Mouse (Mus musculus) C2C12 (cell line): ENCODE results near the gene Tmem258.
"Not testable (repeated sequence)": the region's sequence is repeated elsewhere in the genome, so short reads cannot be mapped to it uniquely, and the experiment has no call there.

Experiments
- CEBPB ChIP-seq: IDR thresholded peaks from one replicate; pipeline ENCODE4 v1.6.1; 2011; ENCODE audit warnings: low read depth, mild to moderate bottlenecking, control low read depth, moderate library complexity
- CTCF ChIP-seq: IDR thresholded peaks from one replicate; pipeline ENCODE4 v1.5.1; 2011; ENCODE audit not compliant: control insufficient read depth, insufficient read depth, insufficient read length
- FOSL1 ChIP-seq: IDR thresholded peaks from one replicate; pipeline ENCODE4 v1.8.0; 2011; ENCODE audit warnings: mild to moderate bottlenecking, low read length; ENCODE audit not compliant: poor library complexity, insufficient read depth, severe bottlenecking
- MYOD1 ChIP-seq: IDR thresholded peaks from one replicate; pipeline ENCODE4 v1.6.1; 2011; ENCODE audit warnings: low read depth; ENCODE audit not compliant: control insufficient read depth, insufficient read length
- MYOG ChIP-seq: IDR thresholded peaks from one replicate; pipeline ENCODE4 v1.6.1; 2011; ENCODE audit not compliant: control insufficient read depth, insufficient read length; ENCODE audit errors: extremely low read depth
- USF1 ChIP-seq: IDR thresholded peaks from one replicate; pipeline ENCODE4 v1.6.1; 2011; ENCODE audit warnings: low read depth, mild to moderate bottlenecking, control low read depth, moderate library complexity

- not testable (repeated sequence) for TF ChIP-seq MYOD1, CTCF, CEBPB, USF1, FOSL1, MYOG
Measured at GRCm38 (mm10) chr19:10169692-10170330, 34.0 kb upstream of the Tmem258 start.
